Mouse (Mus musculus): ENCODE measurements at regions not wholly inside any gene's neighbourhood (a gene's known extent, or its start where the extent isn't known, plus 50 kb on each side); places are given as distances from the start of the nearest gene placed in this dataset.

- TF ChIP-seq MYOG (IDR thresholded peaks at IDR 0.05; ENCODE audit: control insufficient read depth in 1 of 3, insufficient read depth in 1 of 3, insufficient read length in 2 of 3, low read depth in 2 of 3) (no peak), CEBPB (IDR thresholded peaks at IDR 0.05; ENCODE audit: insufficient read depth, poor library complexity, severe bottlenecking) (no peak), MYOD1 (IDR thresholded peaks at IDR 0.05; ENCODE audit: control insufficient read depth in 1 of 3, insufficient read length in 2 of 3, low read depth in 2 of 3) (no peak)
Observed at GRCm38 (mm10) chr1:57204331-57204730, 173.1 kb upstream of the 1700066M21Rik start.
